Mouse (Mus musculus): ENCODE results near the gene Ksr1.

DNA sequence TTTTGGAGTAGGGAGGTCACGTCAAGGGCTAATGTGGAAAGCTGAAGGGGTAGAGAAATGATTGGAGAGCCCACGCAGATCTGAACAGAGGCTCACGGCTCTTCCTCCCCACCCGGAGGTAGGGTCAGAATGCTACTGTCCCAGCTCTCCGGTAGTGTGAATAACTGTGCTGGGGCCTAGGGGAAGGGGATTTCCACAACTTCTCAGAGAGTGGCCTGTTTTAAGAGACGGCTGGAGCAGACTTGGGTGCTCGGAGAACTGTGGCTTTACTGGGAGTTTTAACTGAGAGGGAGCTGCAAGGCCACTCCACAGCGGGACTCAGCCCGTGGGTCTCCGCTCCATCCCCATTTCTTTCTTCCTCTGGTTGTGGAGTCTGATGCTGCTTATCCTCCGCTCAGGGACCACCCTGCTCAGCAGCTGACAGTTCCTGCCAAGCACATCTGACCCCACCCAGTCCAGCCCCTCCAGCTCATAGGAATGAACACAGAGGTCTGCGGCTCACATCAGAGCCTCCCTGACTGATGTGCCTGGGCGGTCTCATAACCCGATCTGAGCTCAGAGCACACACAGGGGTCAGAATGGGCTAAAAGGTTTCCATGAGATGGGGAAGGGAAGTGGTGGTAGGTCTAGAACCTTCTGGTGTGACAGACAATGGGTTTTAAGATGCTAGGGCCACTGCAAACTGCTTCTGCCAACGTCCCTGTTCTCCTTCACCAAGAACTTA is 131.4 kb downstream of the Ksr1 start:
- TF ChIP-seq CTCF (conservative IDR thresholded peaks at IDR 0.05 in 1 of 2, IDR thresholded peaks at IDR 0.05 in 1 of 2; ENCODE audit: low read depth in 2 of 2, low read length in 2 of 2) (no peak), POLR2A (IDR thresholded peaks at IDR 0.05; ENCODE audit: low read depth, low read length) (peak; percentile 22; the same call in 1 of the 2 replicates), UBTF (IDR thresholded peaks at IDR 0.05; ENCODE audit: low read depth, low read length) (no peak), USF2 (conservative IDR thresholded peaks at IDR 0.05; ENCODE audit: low read depth, low read length) (no peak), TCF12 (IDR thresholded peaks at IDR 0.05; ENCODE audit: low read depth, low read length) (no peak), EP300 (IDR thresholded peaks at IDR 0.05; ENCODE audit: low read length) (no peak), NRF1 (IDR thresholded peaks at IDR 0.05; ENCODE audit: low read depth, low read length) (no peak), MAX (IDR thresholded peaks at IDR 0.05; ENCODE audit: low read length) (no peak), E2F4 (IDR thresholded peaks at IDR 0.05; ENCODE audit: insufficient replicate concordance, low read depth, low read length) (no peak)
